Mouse (Mus musculus) liver, embryonic 11.5 days (tissue): Measurements from ENCODE around the gene Lnx1. TPM values are rescaled to one million over a fixed set of nuclear protein-coding genes. Genes with fewer than 3 reads are reported as not detected.

Experiments used
- ATAC-seq: fragments of 200-750 bp; cut with Nextera tagmentation; replicated peaks from 2 replicates; pipeline ENCODE4 v1.8.0; 2017; ENCODE audit warnings: moderate number of reproducible peaks, mild to moderate bottlenecking, moderate TSS enrichment, moderate library complexity; ENCODE audit not compliant: low FRiP score
- DNase-seq: peaks from one replicate; pipeline ENCODE4 v3.0.0-alpha.2; 2017; ENCODE audit warnings: low spot score
- H3K27ac ChIP-seq: fragments of 300-500 bp; sonication (generic); 2 replicates; pipeline ENCODE4 v1.5.1; 2014; ENCODE audit warnings: mild to moderate bottlenecking, low read depth, low read length, control low read depth
- H3K27me3 ChIP-seq: fragments of 300-500 bp; sonication (generic); replicated peaks from 2 replicates; pipeline ENCODE4 v1.6.1; 2014; ENCODE audit warnings: low read length, mixed read lengths; ENCODE audit not compliant: control insufficient read depth, insufficient read depth
- H3K36me3 ChIP-seq: fragments of 300-500 bp; sonication (generic); 2 replicates; pipeline ENCODE4 v1.6.1; 2014; ENCODE audit warnings: mild to moderate bottlenecking, low read length, moderate library complexity, mixed read lengths; ENCODE audit not compliant: control insufficient read depth, insufficient read depth
- H3K4me1 ChIP-seq: fragments of 300-500 bp; sonication (generic); replicated peaks from 2 replicates; pipeline ENCODE4 v1.6.1; 2014; ENCODE audit warnings: low read length, mixed read lengths; ENCODE audit not compliant: control insufficient read depth, insufficient read depth
- H3K4me2 ChIP-seq: fragments of 300-500 bp; sonication (generic); 2 replicates; pipeline ENCODE4 v1.6.1; 2014; ENCODE audit warnings: mild to moderate bottlenecking, control low read depth, moderate library complexity
- H3K4me3 ChIP-seq: fragments of 300-500 bp; sonication (generic); 2 replicates; pipeline ENCODE4 v1.5.1; 2014; ENCODE audit warnings: low read depth, low read length, control low read depth
- H3K9ac ChIP-seq: fragments of 300-500 bp; sonication (generic); 2 replicates; pipeline ENCODE4 v1.6.1; 2014; ENCODE audit warnings: low read depth, low read length, control low read depth
- H3K9me3 ChIP-seq: fragments of 300-500 bp; sonication (generic); 2 replicates; pipeline ENCODE4 v1.6.1; 2016; ENCODE audit warnings: low read length, inconsistent platforms, mixed read lengths; ENCODE audit not compliant: control insufficient read depth
- WGBS: fragments of 180-500 bp; shearing (Covaris S2); extraction: QIAGEN DNeasy Blood & Tissue Kit; methylation state at CpG from one replicate; pipeline ENCODE4 v1.1.7; 2014; 5-methylcytosine and 5-hydroxymethylcytosine counted together
- polyA plus RNA-seq: library from polyadenylated mRNA; unstranded; fragments of >200 nt; fragmentation: Nextera tagmentation; extraction: Ambion mirVana; gene quantifications from 2 replicates; pipeline ENCODE4 v1.2.1, GENCODE M21; 2014

The Lnx1 gene
- polyA plus RNA-seq, 1 experiment from 2014 or later: 0.52 TPM

GRCm38 (mm10) chr5:74656410-74656809 lies 46.3 kb downstream of the Lnx1 start:
- ATAC-seq: no peak
- no peak for DNase-seq
- Histone ChIP-seq H3K4me3 (no peak overlapping the region), H3K9me3 (no peaks in the 10 kb centered on the region), H3K4me2 (no peak overlapping the region), H3K4me1 (no peaks in the 10 kb centered on the region), H3K9ac (no peak overlapping the region), H3K36me3 (no peaks in the 10 kb centered on the region), H3K27ac (no peak overlapping the region), H3K27me3 (no peaks in the 10 kb centered on the region)
- WGBS: 76% methylated on average over 5 of the region's 5 CpGs

GRCm38 (mm10) chr5:74654527-74654926 lies 48.2 kb downstream of the Lnx1 start:
- Histone ChIP-seq H3K4me1 (no peaks in the 10 kb centered on the region), H3K27me3 (no peaks in the 10 kb centered on the region), H3K9me3 (no peaks in the 10 kb centered on the region), H3K4me2 (no peak overlapping the region), H3K27ac (no peak overlapping the region), H3K4me3 (no peak overlapping the region), H3K9ac (no peak overlapping the region), H3K36me3 (no peaks in the 10 kb centered on the region)
- DNase-seq: no peak
- no peak for ATAC-seq
- 74% methylated on average over 6 of the region's 6 CpGs for WGBS

- WGBS: 85% methylated on average over 10 of the region's 10 CpGs
- Histone ChIP-seq H3K9me3 (no peaks in the 10 kb centered on the region), H3K36me3 (no peaks in the 10 kb centered on the region), H3K4me3 (no peak overlapping the region), H3K4me1 (no peaks in the 10 kb centered on the region), H3K9ac (no peak overlapping the region), H3K27ac (no peak overlapping the region), H3K4me2 (no peak overlapping the region), H3K27me3 (no peaks in the 10 kb centered on the region)
- ATAC-seq: no peak
- no peak for DNase-seq
Measured at GRCm38 (mm10) chr5:74653766-74654165, 48.9 kb downstream of the Lnx1 start.

- no peak overlapping the region for H3K4me3 ChIP-seq
Measured at GRCm38 (mm10) chr5:74649122-74649521, 53.6 kb downstream of the Lnx1 start.

GRCm38 (mm10) chr5:74648216-74648615 lies 54.5 kb downstream of the Lnx1 start:
- H3K4me1 ChIP-seq: no peaks in the 10 kb centered on the region
- WGBS: 63% methylated on average over 9 of the region's 9 CpGs
- H3K9me3 ChIP-seq: no peaks in the 10 kb centered on the region
- ATAC-seq (no peak), DNase-seq (no peak)
- no peaks in the 10 kb centered on the region for H3K27me3 ChIP-seq
- no peak overlapping the region for H3K4me2 ChIP-seq
- H3K4me3 ChIP-seq: no peak overlapping the region
- H3K9ac ChIP-seq: no peak overlapping the region
- H3K36me3 ChIP-seq: no peaks in the 10 kb centered on the region
- no peak overlapping the region for H3K27ac ChIP-seq

More at GRCm38 (mm10) chr5:74649122-74649521, 53.6 kb downstream of the Lnx1 start:
- 93% methylated on average over 1 of the region's 1 CpGs for WGBS
- DNase-seq (no peak), ATAC-seq (no peak)
- H3K4me1 ChIP-seq: no peaks in the 10 kb centered on the region
- no peak overlapping the region for H3K27ac ChIP-seq
- H3K4me2 ChIP-seq: no peak overlapping the region
- H3K9me3 ChIP-seq: no peaks in the 10 kb centered on the region
- H3K36me3 ChIP-seq: no peaks in the 10 kb centered on the region
- no peak overlapping the region for H3K9ac ChIP-seq
- no peaks in the 10 kb centered on the region for H3K27me3 ChIP-seq

GRCm38 (mm10) chr5:74647584-74647984 lies 55.1 kb downstream of the Lnx1 start:
- WGBS: 48% methylated on average over 5 of the region's 6 CpGs
- no peaks in the 10 kb centered on the region for H3K27me3 ChIP-seq
- H3K4me2 ChIP-seq: no peak overlapping the region
- H3K4me1 ChIP-seq: no peaks in the 10 kb centered on the region
- ATAC-seq (no peak), DNase-seq (no peak)
- H3K9me3 ChIP-seq: no peaks in the 10 kb centered on the region
- no peak overlapping the region for H3K27ac ChIP-seq
- no peak overlapping the region for H3K9ac ChIP-seq
- H3K36me3 ChIP-seq: no peaks in the 10 kb centered on the region
- H3K4me3 ChIP-seq: no peak overlapping the region

GRCm38 (mm10) chr5:74642291-74642690 lies 60.4 kb downstream of the Lnx1 start:
- no peaks in the 10 kb centered on the region for H3K9me3 ChIP-seq
- no peak for ATAC-seq
- no peak overlapping the region for H3K9ac ChIP-seq
- H3K27ac ChIP-seq: no peak overlapping the region
- no peak overlapping the region for H3K4me3 ChIP-seq
- DNase-seq: no peak
- H3K36me3 ChIP-seq: no peaks in the 10 kb centered on the region
- no peaks in the 10 kb centered on the region for H3K4me1 ChIP-seq
- no peaks in the 10 kb centered on the region for H3K27me3 ChIP-seq
- WGBS: 69% methylated on average over 2 of the region's 2 CpGs
- H3K4me2 ChIP-seq: no peak overlapping the region

GRCm38 (mm10) chr5:74641000-74641399 lies 61.7 kb downstream of the Lnx1 start:
- H3K27me3 ChIP-seq: no peaks in the 10 kb centered on the region
- 46% methylated on average over 6 of the region's 6 CpGs for WGBS
- ATAC-seq: no peak
- no peak overlapping the region for H3K9ac ChIP-seq
- H3K4me1 ChIP-seq: no peaks in the 10 kb centered on the region
- no peak overlapping the region for H3K4me3 ChIP-seq
- no peaks in the 10 kb centered on the region for H3K36me3 ChIP-seq
- H3K9me3 ChIP-seq: no peaks in the 10 kb centered on the region
- H3K27ac ChIP-seq: no peak overlapping the region
- no peak overlapping the region for H3K4me2 ChIP-seq
- no peak for DNase-seq

- Histone ChIP-seq H3K27me3 (no peaks in the 10 kb centered on the region), H3K4me1 (no peaks in the 10 kb centered on the region), H3K27ac (no peak overlapping the region), H3K4me3 (no peak overlapping the region), H3K9ac (no peak overlapping the region), H3K9me3 (no peaks in the 10 kb centered on the region), H3K36me3 (no peaks in the 10 kb centered on the region), H3K4me2 (no peak overlapping the region)
- 70% methylated on average over 4 of the region's 4 CpGs for WGBS
- no peak for ATAC-seq
- no peak for DNase-seq
Measured at GRCm38 (mm10) chr5:74640504-74640903, 62.2 kb downstream of the Lnx1 start.
